Mouse (Mus musculus) neural tube, embryonic 10.5 days (tissue): Measurements from ENCODE around the gene Rap1gap2.

ENCODE experiments used
- DNase-seq: peaks from one replicate; pipeline ENCODE4 v3.0.0-alpha.2; 2017; ENCODE audit warnings: low spot score; ENCODE audit errors: extremely low spot score

The Rap1gap2 gene

GRCm38 (mm10) chr11:74414112-74414511, 196.6 kb downstream of the Rap1gap2 start:
- no peak for DNase-seq

- no peak for DNase-seq
Observed at GRCm38 (mm10) chr11:74413449-74413972, 197.2 kb downstream of the Rap1gap2 start.

GRCm38 (mm10) chr11:74412462-74412861, 198.3 kb downstream of the Rap1gap2 start:
- no peak for DNase-seq

- DNase-seq = no peak
Observed at GRCm38 (mm10) chr11:74411943-74412342, 198.8 kb downstream of the Rap1gap2 start.

DNA sequence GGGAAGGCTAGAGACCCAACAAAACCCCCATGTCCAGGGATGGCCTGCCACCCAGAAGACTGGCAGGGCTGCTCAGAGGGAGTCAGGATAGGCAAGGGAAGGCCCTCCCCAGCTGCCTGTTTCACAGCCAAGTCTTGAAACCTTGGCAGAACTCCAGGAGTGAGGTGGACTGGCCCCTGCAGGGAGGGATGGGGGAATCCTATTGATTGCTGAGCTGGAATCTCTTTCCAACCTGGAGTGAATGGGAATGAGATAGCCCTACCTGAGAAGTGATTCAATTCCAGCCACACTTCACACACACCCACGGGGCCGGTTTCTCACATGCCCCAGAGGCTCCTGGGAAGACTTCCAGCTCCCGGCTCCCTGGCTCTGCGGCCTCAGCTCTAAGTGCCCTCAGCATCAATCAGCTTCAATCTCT, 200.9 kb downstream of the Rap1gap2 start:
- no peak for DNase-seq

DNA sequence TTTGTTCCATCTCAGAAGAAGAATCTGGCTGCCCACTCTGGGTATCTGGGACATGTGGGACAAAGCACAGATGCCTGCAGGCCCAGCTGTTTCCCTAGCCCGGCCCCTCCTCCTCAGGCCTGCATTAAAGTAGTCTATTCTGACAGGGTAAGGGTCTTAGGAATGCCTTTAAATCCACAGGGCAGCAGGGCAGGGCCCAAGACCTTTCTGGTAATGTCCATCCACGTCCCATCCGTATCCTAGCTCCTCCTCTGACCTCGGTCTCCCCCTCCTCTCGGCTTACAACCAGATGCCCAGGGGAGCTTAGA, 201.3 kb downstream of the Rap1gap2 start:
- DNase-seq = no peak

GRCm38 (mm10) chr11:74408587-74409446, 201.9 kb downstream of the Rap1gap2 start:
- no peak for DNase-seq

- no peak for DNase-seq
Observed at GRCm38 (mm10) chr11:74405201-74405600, 205.5 kb downstream of the Rap1gap2 start.

DNA sequence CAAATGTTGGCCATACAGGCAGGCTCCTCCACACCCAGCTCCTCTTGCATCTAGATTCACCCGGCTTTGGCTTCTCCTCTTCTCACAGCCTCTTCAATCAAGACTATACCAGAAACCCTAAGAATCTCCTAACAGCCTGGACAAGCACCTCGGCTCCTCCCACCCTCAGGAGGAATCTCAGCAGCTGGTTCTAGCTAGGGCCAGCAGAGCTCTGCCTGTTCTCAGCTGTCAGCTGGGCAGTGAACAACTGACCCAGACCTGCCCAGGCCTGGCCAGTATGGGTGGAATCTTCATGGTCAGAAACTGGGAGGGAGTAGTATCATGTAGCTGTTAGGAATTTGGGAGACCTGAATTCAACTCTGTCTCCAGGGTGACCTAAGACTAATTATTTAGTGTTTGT, 206.5 kb downstream of the Rap1gap2 start:
- no peak for DNase-seq

GRCm38 (mm10) chr11:74402126-74402525, 208.6 kb downstream of the Rap1gap2 start:
- DNase-seq = no peak

- DNase-seq = no peak
Observed at GRCm38 (mm10) chr11:74395583-74395982, 215.1 kb downstream of the Rap1gap2 start.

- DNase-seq = no peak
Observed at GRCm38 (mm10) chr11:74393489-74393888, 217.2 kb downstream of the Rap1gap2 start.

- no peak for DNase-seq
Observed at GRCm38 (mm10) chr11:74392903-74393302, 217.8 kb downstream of the Rap1gap2 start.

DNA sequence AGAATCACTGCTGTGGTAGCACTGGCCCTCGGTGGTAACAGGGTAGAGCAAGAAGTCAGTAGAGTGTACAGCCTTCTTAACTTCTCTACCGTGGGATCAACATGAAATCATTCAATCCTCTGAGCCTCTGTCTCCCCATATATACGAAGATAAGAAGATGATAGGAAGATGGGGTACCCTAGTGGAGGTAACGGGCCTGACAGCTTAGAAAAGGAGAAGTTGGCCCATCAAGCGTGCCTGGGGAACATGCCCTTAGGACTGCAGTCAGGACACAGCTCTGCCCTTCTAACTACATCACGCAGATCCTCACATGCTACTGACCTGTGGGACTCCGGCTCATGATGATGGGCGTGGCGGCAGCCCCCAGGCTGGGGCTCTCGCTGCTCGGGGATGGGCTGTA, 218.8 kb downstream of the Rap1gap2 start:
- no peak for DNase-seq

DNA sequence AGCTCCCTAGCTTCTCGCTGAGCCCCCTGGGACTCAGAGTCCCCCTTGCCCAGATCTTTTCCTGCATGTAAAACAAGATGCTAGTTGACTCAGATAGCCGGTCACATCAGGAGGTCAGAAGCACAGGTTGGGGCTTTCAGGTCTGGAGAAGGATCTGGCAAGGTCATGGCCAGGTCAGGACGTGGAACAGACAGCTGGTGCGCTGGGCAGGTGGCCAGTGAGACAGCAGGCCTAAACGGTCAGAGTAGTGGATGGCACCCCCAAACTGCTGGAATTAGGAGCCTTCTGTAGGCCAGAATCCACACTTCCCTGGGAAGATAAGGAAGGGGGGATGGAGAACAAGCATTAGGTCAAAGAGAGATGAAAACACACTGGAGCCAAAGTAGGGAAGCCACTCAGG, 223.5 kb downstream of the Rap1gap2 start:
- no peak for DNase-seq

GRCm38 (mm10) chr11:74385674-74386073, 225.0 kb downstream of the Rap1gap2 start:
- DNase-seq = no peak

DNA sequence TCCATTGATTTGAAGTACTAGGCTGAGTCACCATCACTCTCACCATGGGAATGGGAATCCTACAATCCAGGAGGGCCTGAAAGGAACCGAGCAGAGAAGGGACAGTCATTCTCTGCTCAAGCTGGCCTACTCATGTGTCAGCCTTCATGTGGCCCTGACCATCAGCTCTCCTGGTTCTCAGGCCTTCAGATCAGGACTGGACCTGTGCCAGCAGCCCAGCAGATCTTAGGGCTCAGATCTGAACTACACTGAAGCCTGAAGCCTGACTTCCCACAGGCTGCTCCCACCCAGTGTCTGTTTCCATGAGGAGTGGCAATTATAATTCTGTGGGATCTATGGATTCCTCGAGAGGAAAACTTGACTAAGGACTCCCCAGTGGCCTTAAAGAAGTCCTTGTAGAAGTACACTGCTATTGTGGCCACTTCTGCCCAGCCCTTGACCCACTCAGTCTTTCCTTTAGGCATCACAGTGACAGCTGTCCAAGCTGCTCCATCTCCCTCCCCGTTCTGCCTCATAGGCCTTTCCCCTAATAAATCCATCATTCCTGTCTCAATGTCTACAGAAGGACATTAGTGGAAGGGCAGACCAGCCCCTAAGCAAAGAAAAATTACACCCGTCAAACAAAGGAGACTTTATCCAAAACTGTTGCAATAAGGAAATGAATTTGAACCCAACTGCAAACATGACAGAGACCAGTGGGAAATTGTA, 231.4 kb downstream of the Rap1gap2 start:
- no peak for DNase-seq

- DNase-seq = no peak
Observed at GRCm38 (mm10) chr11:74376847-74377246, 233.9 kb downstream of the Rap1gap2 start.

GRCm38 (mm10) chr11:74371393-74372100, 239.2 kb downstream of the Rap1gap2 start:
- DNase-seq = peak; percentile 86

GRCm38 (mm10) chr11:74361769-74362168, 248.9 kb downstream of the Rap1gap2 start, which contains the start of gene Olfr412:
Gene Olfr412 (plus strand): TSS chr11:74362069.
- no peak for DNase-seq

- DNase-seq = no peak
Observed at GRCm38 (mm10) chr11:74352550-74352949, 258.2 kb downstream of the Rap1gap2 start, which contains the start of gene Olfr411. Gene Olfr411 (minus strand): TSS chr11:74352650.

DNA sequence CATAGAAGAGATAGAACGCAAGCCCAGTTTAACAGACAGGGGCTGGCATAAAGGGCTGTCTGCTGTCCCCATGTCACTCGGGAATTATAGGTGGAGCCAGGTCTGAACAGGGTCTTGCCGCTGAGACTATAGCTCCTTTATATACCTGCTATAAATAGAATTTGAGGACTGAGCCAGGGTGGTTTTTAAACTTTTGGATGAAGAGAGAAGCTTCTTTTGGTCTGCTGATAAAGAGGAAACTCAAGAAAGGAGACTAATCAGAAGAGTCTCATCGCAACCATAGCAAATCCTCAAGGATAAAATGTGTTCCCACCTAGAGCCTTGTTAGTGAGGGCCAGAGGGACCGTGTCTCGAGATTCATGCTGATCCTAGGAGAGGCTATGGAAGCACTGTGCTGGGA, 272.8 kb downstream of the Rap1gap2 start, which contains the start of gene Olfr410:
Gene Olfr410 (minus strand): TSS at position 101 of the 400 bp plus-strand sequence.
- no peak for DNase-seq
